Mouse (Mus musculus) lung, postnatal 0 days (tissue): ENCODE results near the gene Atg14. TPM values are rescaled to one million over a fixed set of nuclear protein-coding genes. Genes with fewer than 3 reads are reported as not detected.
A peak's percentile ranks its signal among the peaks of the same experiment; 100 is the strongest.

ENCODE experiments used
- ATAC-seq: fragments of 200-750 bp; cut with Nextera tagmentation; 2 replicates; pipeline ENCODE4 v1.8.0; 2017; ENCODE audit warnings: moderate library complexity
- DNase-seq: peaks from one replicate; pipeline ENCODE4 v3.0.0-alpha.2; 2016; ENCODE audit warnings: low spot score
- H3K27ac ChIP-seq: fragments of 300-500 bp; sonication (generic); 2 replicates; pipeline ENCODE4 v1.5.1; 2014; ENCODE audit warnings: antibody characterized with exemption, mild to moderate bottlenecking, low read length, mixed read lengths
- H3K27me3 ChIP-seq: fragments of 300-500 bp; sonication (generic); replicated peaks from 2 replicates; pipeline ENCODE4 v1.6.1; 2014; ENCODE audit warnings: low read length, mixed read lengths; ENCODE audit not compliant: insufficient read depth
- H3K36me3 ChIP-seq: fragments of 300-500 bp; sonication (generic); 2 replicates; pipeline ENCODE4 v1.6.1; 2014; ENCODE audit warnings: low read length, mixed read lengths; ENCODE audit not compliant: insufficient read depth
- H3K4me1 ChIP-seq: fragments of 300-500 bp; sonication (generic); 2 replicates; pipeline ENCODE4 v1.6.1; 2014; ENCODE audit warnings: antibody characterized with exemption, low read depth, low read length, mixed read lengths; ENCODE audit not compliant: insufficient read depth
- H3K4me2 ChIP-seq: fragments of 300-500 bp; sonication (generic); replicated peaks from 2 replicates; pipeline ENCODE4 v1.6.1; 2014; ENCODE audit warnings: low read depth, mild to moderate bottlenecking, low read length, moderate library complexity, mixed read lengths
- H3K4me3 ChIP-seq: fragments of 300-500 bp; sonication (generic); 2 replicates; pipeline ENCODE4 v1.5.1; 2014; ENCODE audit warnings: low read depth, low read length
- H3K9ac ChIP-seq: fragments of 300-500 bp; sonication (generic); replicated peaks from 2 replicates; pipeline ENCODE4 v1.6.1; 2014; ENCODE audit warnings: low read depth, mild to moderate bottlenecking
- H3K9me3 ChIP-seq: fragments of 300-500 bp; sonication (generic); 2 replicates; pipeline ENCODE4 v1.6.1; 2016; ENCODE audit warnings: low read length, mixed read lengths
- CTCF ChIP-seq: IDR thresholded peaks from 2 replicates; pipeline ENCODE4 v1.5.1; 2016; ENCODE audit warnings: antibody characterized with exemption, mild to moderate bottlenecking
- EP300 ChIP-seq: IDR thresholded peaks from 2 replicates; pipeline ENCODE4 v1.6.1; 2016; ENCODE audit warnings: antibody characterized with exemption, mild to moderate bottlenecking, control low read depth
- WGBS: fragments of 180-500 bp; shearing (Covaris S2); extraction: QIAGEN DNeasy Blood & Tissue Kit; methylation state at CpG from one replicate; pipeline ENCODE4 v1.1.7; 2014; 5-methylcytosine and 5-hydroxymethylcytosine counted together
- polyA plus RNA-seq: library from polyadenylated mRNA; unstranded; fragments of >200 nt; fragmentation: Nextera tagmentation; extraction: Ambion mirVana; gene quantifications from 2 replicates; pipeline ENCODE4 v1.2.1, GENCODE M21; 2015

The Atg14 gene
- polyA plus RNA-seq, 1 experiment from 2014 or later, result 11.3 TPM

DNA sequence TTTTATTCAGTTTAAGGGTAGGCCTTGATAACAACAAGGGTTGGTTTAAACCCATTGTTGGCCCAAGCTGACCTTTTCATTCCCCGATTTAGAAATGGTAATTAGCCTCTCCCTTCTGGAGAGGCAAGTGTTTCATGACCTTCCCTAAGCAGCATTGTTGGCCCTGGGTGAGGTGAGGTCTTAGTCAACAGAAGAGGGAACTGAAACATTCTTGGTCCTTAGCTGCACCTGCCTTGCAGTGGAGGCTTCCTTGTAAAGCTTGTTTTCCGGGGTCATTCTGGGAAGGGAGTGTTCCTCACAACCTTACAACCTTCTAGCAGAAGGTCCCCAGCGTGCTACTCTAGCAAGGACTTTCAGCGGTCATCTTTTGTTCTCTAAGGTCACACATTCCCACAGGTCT lies 2.3 kb upstream of the Atg14 start:
- no peak for TF ChIP-seq EP300
- H3K36me3 ChIP-seq, result no peaks in the 10 kb centered on the region
- DNase-seq (no peak), ATAC-seq (no peak)
- no peaks in the 10 kb centered on the region for H3K27me3 ChIP-seq
- no peak overlapping the region for H3K9ac ChIP-seq
- WGBS, result 68% methylated on average over 4 of the region's 4 CpGs
- H3K4me2 ChIP-seq, result no peak overlapping the region
- no peak overlapping the region for H3K4me3 ChIP-seq
- H3K4me1 ChIP-seq, result peaks cover 3% of the 10 kb centered on the region; the same call in 1 of the 2 replicates
- no peaks in the 10 kb centered on the region for H3K9me3 ChIP-seq
- no peak overlapping the region for H3K27ac ChIP-seq

DNA sequence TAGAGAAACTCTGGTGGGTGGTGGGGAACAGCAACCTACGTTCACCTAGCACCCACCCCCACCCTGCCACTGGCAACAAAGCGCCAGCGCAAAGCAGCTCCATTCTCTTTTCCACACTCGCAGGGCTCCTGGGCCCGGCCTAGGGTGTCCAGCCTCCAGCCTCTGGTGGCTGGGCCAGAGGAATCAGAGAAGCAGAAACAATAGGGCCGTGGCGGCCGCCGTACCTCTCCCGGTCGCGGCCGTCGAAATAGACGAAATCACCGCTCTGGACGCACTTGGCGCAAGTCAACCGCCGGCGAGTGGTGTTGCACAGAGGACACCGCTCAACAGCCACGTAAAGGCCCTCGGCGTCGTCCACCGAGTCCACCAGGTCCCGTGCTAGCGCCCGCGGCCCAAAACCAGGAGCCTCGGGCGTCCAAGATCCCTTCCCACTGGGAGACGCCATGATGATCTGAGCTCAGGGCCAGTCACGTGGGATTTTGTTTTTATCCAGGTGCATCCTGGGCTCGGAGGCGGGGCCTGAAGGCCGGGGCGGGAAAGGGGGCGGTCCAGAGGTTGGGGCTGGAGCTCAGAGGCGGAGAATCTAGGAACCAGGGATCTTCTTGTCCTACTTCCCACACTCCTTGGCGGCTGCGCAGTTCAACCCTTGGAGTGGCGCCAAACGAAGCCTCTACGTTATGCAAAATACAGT lies 2.3 kb downstream of the Atg14 start:
- H3K27ac ChIP-seq, result peak overlapping the region; percentile 81
- H3K4me1 ChIP-seq, result peaks cover 6% of the 10 kb centered on the region; the same call in 1 of the 2 replicates
- peak; percentile 99 for DNase-seq
- peak overlapping the region; percentile 75 for H3K9ac ChIP-seq
- peak overlapping the region; percentile 81 for H3K4me2 ChIP-seq
- ATAC-seq, result peak; percentile 99
- H3K9me3 ChIP-seq, result no peaks in the 10 kb centered on the region
- WGBS, result 2% methylated on average over 42 of the region's 46 CpGs
- H3K4me3 ChIP-seq, result peak overlapping the region; percentile 84
- H3K27me3 ChIP-seq, result no peaks in the 10 kb centered on the region
- no peaks in the 10 kb centered on the region for H3K36me3 ChIP-seq
- TF ChIP-seq EP300 (peak; percentile 16; the same call in 1 of the 2 replicates), CTCF (no peak)

GRCm38 (mm10) chr14:47563106-47563505 lies 7.3 kb downstream of the Atg14 start:
- DNase-seq, result no peak
- Histone ChIP-seq H3K36me3 (no peaks in the 10 kb centered on the region), H3K4me1 (peaks cover 9% of the 10 kb centered on the region; the same call in 1 of the 2 replicates), H3K4me2 (no peak overlapping the region), H3K9me3 (no peaks in the 10 kb centered on the region), H3K27me3 (no peaks in the 10 kb centered on the region), H3K9ac (no peak overlapping the region), H3K4me3 (no peak overlapping the region), H3K27ac (no peak overlapping the region)
- ATAC-seq, result no peak
- no peak for TF ChIP-seq EP300
- TF ChIP-seq CTCF, result no peak
- WGBS, result 76% methylated on average over 4 of the region's 4 CpGs

DNA sequence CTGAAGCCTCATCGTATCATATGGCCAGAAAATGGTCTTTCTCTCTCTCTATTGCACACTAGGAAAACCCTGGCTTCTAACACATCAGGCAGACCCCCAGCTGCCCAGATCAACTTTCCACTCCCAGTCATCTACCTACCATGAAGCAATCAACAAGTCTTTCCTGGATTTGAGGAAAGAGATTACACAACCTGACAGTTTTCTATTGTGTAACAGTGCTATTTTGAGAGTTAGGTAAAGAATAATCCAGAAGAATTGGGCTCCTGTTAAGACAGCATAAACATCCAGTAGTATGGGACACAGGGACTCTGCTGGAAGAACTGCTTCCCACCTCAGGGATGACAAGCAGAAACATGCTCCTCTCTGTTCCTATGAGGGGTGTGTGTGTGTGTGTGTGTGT lies 7.9 kb downstream of the Atg14 start:
- no peak overlapping the region for H3K27ac ChIP-seq
- no peak overlapping the region for H3K4me3 ChIP-seq
- ATAC-seq, result no peak
- peak; percentile 52 for TF ChIP-seq EP300
- TF ChIP-seq CTCF, result no peak
- WGBS, result 82% methylated on average over 1 of the region's 1 CpGs
- H3K27me3 ChIP-seq, result no peaks in the 10 kb centered on the region
- no peaks in the 10 kb centered on the region for H3K36me3 ChIP-seq
- H3K9ac ChIP-seq, result no peak overlapping the region
- H3K4me2 ChIP-seq, result no peak overlapping the region
- no peaks in the 10 kb centered on the region for H3K9me3 ChIP-seq
- DNase-seq, result peak; percentile 37
- H3K4me1 ChIP-seq, result peaks cover 4% of the 10 kb centered on the region; the same call in 1 of the 2 replicates

- no peak for ATAC-seq
- TF ChIP-seq CTCF, result no peak
- TF ChIP-seq EP300, result no peak
- Histone ChIP-seq H3K9ac (no peak overlapping the region), H3K4me3 (no peak overlapping the region), H3K4me1 (0 out of 2 replicates have a peak, but pooled peaks cover 3% of the 10 kb centered on the region), H3K27me3 (no peaks in the 10 kb centered on the region), H3K4me2 (no peak overlapping the region), H3K36me3 (no peaks in the 10 kb centered on the region), H3K27ac (no peak overlapping the region), H3K9me3 (no peaks in the 10 kb centered on the region)
- DNase-seq, result no peak
- 61% methylated on average over 2 of the region's 2 CpGs for WGBS
Measured at GRCm38 (mm10) chr14:47560714-47561113, 9.7 kb downstream of the Atg14 start.

DNA sequence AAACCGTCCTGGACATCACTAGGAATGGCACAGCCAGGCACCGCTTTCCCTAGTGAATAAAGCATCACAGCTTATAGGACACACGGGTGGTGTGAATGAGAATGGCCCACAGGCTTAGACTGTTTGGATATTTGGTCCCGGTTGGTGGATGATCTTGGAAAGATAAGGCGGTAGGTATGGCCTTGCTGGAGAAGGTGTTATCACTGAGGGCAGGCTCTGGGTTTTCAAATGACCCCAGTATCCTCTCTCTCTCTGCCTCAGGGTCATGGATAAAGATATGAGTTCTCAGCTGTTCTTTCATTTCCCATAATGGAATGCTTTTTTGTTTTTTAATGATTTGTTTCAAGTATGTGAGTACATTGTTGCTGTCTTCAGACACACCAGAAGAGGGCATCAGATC lies 15.2 kb downstream of the Atg14 start:
- TF ChIP-seq CTCF (no peak), EP300 (no peak)
- Histone ChIP-seq H3K9ac (no peak overlapping the region), H3K4me2 (no peak overlapping the region), H3K4me1 (no peaks in the 10 kb centered on the region), H3K9me3 (no peaks in the 10 kb centered on the region), H3K27ac (no peak overlapping the region), H3K27me3 (no peaks in the 10 kb centered on the region), H3K36me3 (peaks cover 7% of the 10 kb centered on the region; the same call in 1 of the 2 replicates), H3K4me3 (no peak overlapping the region)
- 91% methylated on average over 5 of the region's 5 CpGs for WGBS
- ATAC-seq, result no peak
- no peak for DNase-seq
